Mouse (Mus musculus) liver, embryonic 13.5 days (tissue): ENCODE data around the gene Meaf6. TPM values are rescaled to one million over a fixed set of nuclear protein-coding genes. Genes with fewer than 3 reads are reported as not detected.

Experiments used
- ATAC-seq: fragments of 200-750 bp; cut with Nextera tagmentation; 2 replicates; pipeline ENCODE4 v1.8.0; 2017; ENCODE audit warnings: low read depth, mild to moderate bottlenecking, moderate number of reproducible peaks, moderate library complexity
- DNase-seq: peaks from one replicate; pipeline ENCODE4 v3.0.0; 2022
- H3K27ac ChIP-seq: fragments of 300-500 bp; sonication (generic); 2 replicates; pipeline ENCODE4 v1.5.1; 2015; ENCODE audit warnings: moderate library complexity, mild to moderate bottlenecking, inconsistent platforms
- H3K27me3 ChIP-seq: fragments of 300-500 bp; sonication (generic); 2 replicates; pipeline ENCODE4 v1.6.1; 2015; ENCODE audit warnings: mild to moderate bottlenecking, inconsistent platforms
- H3K36me3 ChIP-seq: fragments of 300-500 bp; sonication (generic); 2 replicates; pipeline ENCODE4 v1.6.1; 2015; ENCODE audit warnings: mild to moderate bottlenecking, inconsistent platforms
- H3K4me1 ChIP-seq: fragments of 300-500 bp; sonication (generic); replicated peaks from 2 replicates; pipeline ENCODE4 v1.6.1; 2015; ENCODE audit warnings: inconsistent platforms
- H3K4me2 ChIP-seq: fragments of 300-500 bp; sonication (generic); 2 replicates; pipeline ENCODE4 v1.6.1; 2015; ENCODE audit warnings: inconsistent platforms, mild to moderate bottlenecking, moderate library complexity
- H3K4me3 ChIP-seq: fragments of 300-500 bp; sonication (generic); replicated peaks from 2 replicates; pipeline ENCODE4 v1.5.1; 2015; ENCODE audit warnings: mild to moderate bottlenecking, inconsistent platforms
- H3K9ac ChIP-seq: fragments of 300-500 bp; sonication (generic); 2 replicates; pipeline ENCODE4 v1.6.1; 2015; ENCODE audit warnings: mild to moderate bottlenecking, inconsistent platforms
- H3K9me3 ChIP-seq: fragments of 300-500 bp; sonication (generic); replicated peaks from 2 replicates; pipeline ENCODE4 v1.6.1; 2016; ENCODE audit warnings: inconsistent platforms
- WGBS: fragments of 180-500 bp; shearing (Covaris S2); methylation state at CpG from one replicate; pipeline ENCODE4 v1.1.7; 2015; ENCODE audit not compliant: insufficient replicate concordance; 5-methylcytosine and 5-hydroxymethylcytosine counted together
- polyA plus RNA-seq: library from polyadenylated mRNA; unstranded; fragments of >200 nt; fragmentation: Nextera tagmentation; extraction: Ambion mirVana; gene quantifications from 2 replicates; pipeline ENCODE4 v1.2.1, GENCODE M21; 2015

The Meaf6 gene
- polyA plus RNA-seq, 1 experiment from 2014 or later = 25.9 TPM

GRCm38 (mm10) chr4:125126761-125127160, 41.8 kb downstream of the Meaf6 start:
- Histone ChIP-seq H3K4me1 (peaks cover 73% of the 10 kb centered on the region), H3K36me3 (no peaks in the 10 kb centered on the region), H3K27ac (no peak overlapping the region), H3K4me2 (peak overlapping the region; percentile 98), H3K9ac (peak overlapping the region; percentile 70; the same call in 1 of the 2 replicates), H3K4me3 (peak overlapping the region; percentile 74), H3K27me3 (0 out of 2 replicates have a peak, but pooled peaks cover 5% of the 10 kb centered on the region), H3K9me3 (no peaks in the 10 kb centered on the region)
- DNase-seq = no peak
- ATAC-seq = no peak
- 59% methylated on average over 7 of the region's 7 CpGs for WGBS

GRCm38 (mm10) chr4:125127305-125128084, 42.6 kb downstream of the Meaf6 start, which contains the start of gene Zc3h12a:
Gene Zc3h12a (minus strand): TSS chr4:125127840.
- Histone ChIP-seq H3K4me3 (peak within 1 kb of the TSS; percentile 74), H3K4me1 (peaks cover 65% of the 10 kb centered on the region), H3K4me2 (peak within 1 kb of the TSS; percentile 98), H3K27me3 (0 out of 2 replicates have a peak, but pooled peaks cover 5% of the 10 kb centered on the region), H3K9ac (peak within 1 kb of the TSS; percentile 70), H3K36me3 (no peaks in the 10 kb centered on the region), H3K27ac (peak within 1 kb of the TSS; percentile 68), H3K9me3 (no peaks in the 10 kb centered on the region)
- under 1% methylated on average over 62 of the region's 62 CpGs for WGBS
- ATAC-seq (peak; percentile 91), DNase-seq (peak; percentile 81)

GRCm38 (mm10) chr4:125131493-125131892, 46.6 kb downstream of the Meaf6 start:
- no peak for DNase-seq
- Histone ChIP-seq H3K9me3 (no peaks in the 10 kb centered on the region), H3K4me2 (no peak overlapping the region), H3K9ac (no peak overlapping the region), H3K4me3 (no peak overlapping the region), H3K36me3 (no peaks in the 10 kb centered on the region), H3K27me3 (0 out of 2 replicates have a peak, but pooled peaks cover 5% of the 10 kb centered on the region), H3K4me1 (peaks cover 25% of the 10 kb centered on the region), H3K27ac (no peak overlapping the region)
- WGBS = 20% methylated on average over 4 of the region's 4 CpGs
- ATAC-seq = no peak

- DNase-seq (peak; percentile 46), ATAC-seq (no peak)
- no peak overlapping the region for H3K27ac ChIP-seq
- WGBS = 17% methylated on average over 5 of the region's 5 CpGs
- H3K9ac ChIP-seq = no peak overlapping the region
- peaks cover 16% of the 10 kb centered on the region for H3K4me1 ChIP-seq
- H3K36me3 ChIP-seq = no peaks in the 10 kb centered on the region
- H3K9me3 ChIP-seq = no peaks in the 10 kb centered on the region
- no peak overlapping the region for H3K4me2 ChIP-seq
- 0 out of 2 replicates have a peak, but pooled peaks cover 5% of the 10 kb centered on the region for H3K27me3 ChIP-seq
- no peak overlapping the region for H3K4me3 ChIP-seq
These were observed 47.5 kb downstream of the Meaf6 start for GRCm38 (mm10) chr4:125132394-125132793.

GRCm38 (mm10) chr4:125134192-125134591, 49.3 kb downstream of the Meaf6 start:
- WGBS = 51% methylated on average over 4 of the region's 4 CpGs

GRCm38 (mm10) chr4:125134631-125135030, 49.7 kb downstream of the Meaf6 start:
- 66% methylated on average over 5 of the region's 5 CpGs for WGBS
- Histone ChIP-seq H3K4me1 (peaks cover 6% of the 10 kb centered on the region; the same call in 1 of the 2 replicates), H3K9me3 (no peaks in the 10 kb centered on the region), H3K9ac (no peak overlapping the region), H3K27ac (no peak overlapping the region), H3K4me3 (no peak overlapping the region), H3K27me3 (no peaks in the 10 kb centered on the region), H3K36me3 (no peaks in the 10 kb centered on the region), H3K4me2 (no peak overlapping the region)
- ATAC-seq = no peak
- DNase-seq = no peak

More at GRCm38 (mm10) chr4:125134192-125134591, 49.3 kb downstream of the Meaf6 start:
- Histone ChIP-seq H3K27me3 (no peaks in the 10 kb centered on the region), H3K4me2 (no peak overlapping the region), H3K9me3 (no peaks in the 10 kb centered on the region), H3K4me1 (peaks cover 6% of the 10 kb centered on the region; the same call in 1 of the 2 replicates), H3K4me3 (no peak overlapping the region), H3K9ac (no peak overlapping the region), H3K27ac (no peak overlapping the region), H3K36me3 (no peaks in the 10 kb centered on the region)
- ATAC-seq (no peak), DNase-seq (no peak)

GRCm38 (mm10) chr4:125135076-125135855, 50.3 kb downstream of the Meaf6 start:
- peaks cover 6% of the 10 kb centered on the region; the same call in 1 of the 2 replicates for H3K4me1 ChIP-seq
- WGBS = 59% methylated on average over 10 of the region's 10 CpGs
- H3K27ac ChIP-seq = no peak overlapping the region
- H3K36me3 ChIP-seq = no peaks in the 10 kb centered on the region
- no peak for DNase-seq
- H3K4me3 ChIP-seq = no peak overlapping the region
- ATAC-seq = no peak
- no peak overlapping the region for H3K9ac ChIP-seq
- H3K9me3 ChIP-seq = no peaks in the 10 kb centered on the region
- H3K4me2 ChIP-seq = no peak overlapping the region
- no peaks in the 10 kb centered on the region for H3K27me3 ChIP-seq

GRCm38 (mm10) chr4:125136303-125136888, 51.5 kb downstream of the Meaf6 start:
- Histone ChIP-seq H3K27ac (no peak overlapping the region), H3K4me2 (no peak overlapping the region), H3K4me3 (no peak overlapping the region), H3K9me3 (no peaks in the 10 kb centered on the region), H3K36me3 (no peaks in the 10 kb centered on the region), H3K9ac (no peak overlapping the region), H3K4me1 (peaks cover 2% of the 10 kb centered on the region; the same call in 1 of the 2 replicates), H3K27me3 (no peaks in the 10 kb centered on the region)
- no peak for ATAC-seq
- 72% methylated on average over 12 of the region's 12 CpGs for WGBS
- DNase-seq = no peak

GRCm38 (mm10) chr4:125138321-125138720, 53.4 kb downstream of the Meaf6 start:
- Histone ChIP-seq H3K27ac (no peak overlapping the region), H3K27me3 (no peaks in the 10 kb centered on the region), H3K36me3 (no peaks in the 10 kb centered on the region), H3K4me2 (no peak overlapping the region), H3K9me3 (no peaks in the 10 kb centered on the region), H3K4me1 (no peaks in the 10 kb centered on the region), H3K9ac (no peak overlapping the region), H3K4me3 (no peak overlapping the region)
- DNase-seq = no peak
- no peak for ATAC-seq
- 52% methylated on average over 7 of the region's 7 CpGs for WGBS

GRCm38 (mm10) chr4:125144211-125144610, 59.3 kb downstream of the Meaf6 start:
- Histone ChIP-seq H3K27me3 (peaks cover 10% of the 10 kb centered on the region; the same call in 1 of the 2 replicates), H3K27ac (no peak overlapping the region), H3K4me3 (no peak overlapping the region), H3K36me3 (no peaks in the 10 kb centered on the region), H3K4me2 (no peak overlapping the region), H3K9me3 (no peaks in the 10 kb centered on the region), H3K4me1 (no peaks in the 10 kb centered on the region), H3K9ac (no peak overlapping the region)
- 33% methylated on average over 5 of the region's 5 CpGs for WGBS
- DNase-seq = no peak
- no peak for ATAC-seq

- no peaks in the 10 kb centered on the region for H3K4me1 ChIP-seq
- no peak overlapping the region for H3K9ac ChIP-seq
- H3K4me3 ChIP-seq = no peak overlapping the region
- peaks cover 10% of the 10 kb centered on the region; the same call in 1 of the 2 replicates for H3K27me3 ChIP-seq
- H3K9me3 ChIP-seq = no peaks in the 10 kb centered on the region
- 45% methylated on average over 7 of the region's 7 CpGs for WGBS
- no peak for DNase-seq
- no peaks in the 10 kb centered on the region for H3K36me3 ChIP-seq
- H3K4me2 ChIP-seq = no peak overlapping the region
- no peak for ATAC-seq
- no peak overlapping the region for H3K27ac ChIP-seq
These were observed 59.7 kb downstream of the Meaf6 start for GRCm38 (mm10) chr4:125144627-125145026.
